Mouse (Mus musculus) megakaryocyte, embryonic 14.5 days (primary cell): ENCODE data around the gene Hist1h2ae.

ENCODE experiments used
- FLI1 ChIP-seq: IDR thresholded peaks from 2 replicates; pipeline ENCODE4 v1.6.1; 2012; ENCODE audit warnings: low read length, inconsistent platforms, mixed read lengths
- GATA1 ChIP-seq: IDR thresholded peaks from 3 replicates; pipeline ENCODE4 v1.6.1; 2012; ENCODE audit warnings: mixed read lengths, low read length, inconsistent platforms, borderline replicate concordance

GRCm38 (mm10) chr13:23593051-23593770, 22.2 kb upstream of the Hist1h2ae start:
- TF ChIP-seq GATA1 = no peak; the same call in 2 of the 3 replicates
- TF ChIP-seq FLI1 = no peak
